Mouse (Mus musculus): ENCODE results near the gene Srsf2. TPM values are rescaled to one million over a fixed set of nuclear protein-coding genes. Genes with fewer than 3 reads are reported as not detected.
"Not testable (repeated sequence)": the region's sequence is repeated elsewhere in the genome, so short reads cannot be mapped to it uniquely, and the experiment has no call there.

Gene Srsf2
- polyA plus RNA-seq, 1 experiment from 2014 or later = 773 TPM

GRCm38 (mm10) chr11:116840748-116841147 lies 12.1 kb downstream of the Srsf2 start:
- Histone ChIP-seq H3K9me3 (replicated peaks) (no peaks in the 10 kb centered on the region), H3K9ac (peak overlapping the region; percentile 45), H3K27me3 (no peaks in the 10 kb centered on the region), H3K4me1 (peaks cover 39% of the 10 kb centered on the region), H3K4me3 (peak overlapping the region; percentile 83), H3K27ac (no peak overlapping the region), H3K36me3 (ENCODE audit: poor library complexity, severe bottlenecking) (peaks cover 54% of the 10 kb centered on the region), H3K4me2 (peak overlapping the region; percentile 89)
- WGBS = 90% methylated on average over 4 of the region's 4 CpGs
- no peak for ATAC-seq

- no peak overlapping the region for H3K9ac ChIP-seq
- no peak overlapping the region for H3K27ac ChIP-seq
- H3K4me1 ChIP-seq = peaks cover 37% of the 10 kb centered on the region
- H3K27me3 ChIP-seq = no peaks in the 10 kb centered on the region
- peaks cover 65% of the 10 kb centered on the region for H3K36me3 ChIP-seq (ENCODE audit: poor library complexity, severe bottlenecking)
- H3K4me2 ChIP-seq = no peak overlapping the region
- ATAC-seq = no peak
- H3K4me3 ChIP-seq = no peak overlapping the region
- H3K9me3 ChIP-seq (replicated peaks) = no peaks in the 10 kb centered on the region
- 82% methylated on average over 7 of the region's 7 CpGs for WGBS
Measured at GRCm38 (mm10) chr11:116839601-116840000, 13.3 kb downstream of the Srsf2 start.

GRCm38 (mm10) chr11:116838936-116839335 lies 14.0 kb downstream of the Srsf2 start:
- WGBS = 91% methylated on average over 14 of the region's 14 CpGs
- Histone ChIP-seq H3K27me3 (no peaks in the 10 kb centered on the region), H3K27ac (no peak overlapping the region), H3K9me3 (replicated peaks) (no peaks in the 10 kb centered on the region), H3K4me2 (no peak overlapping the region), H3K36me3 (ENCODE audit: poor library complexity, severe bottlenecking) (peaks cover 72% of the 10 kb centered on the region), H3K4me3 (no peak overlapping the region), H3K9ac (no peak overlapping the region), H3K4me1 (peaks cover 30% of the 10 kb centered on the region)
- ATAC-seq = no peak

GRCm38 (mm10) chr11:116837441-116837840 lies 15.5 kb downstream of the Srsf2 start:
- Histone ChIP-seq H3K9me3 (replicated peaks) (no peaks in the 10 kb centered on the region), H3K4me3 (no peak overlapping the region), H3K4me2 (no peak overlapping the region), H3K27ac (no peak overlapping the region), H3K9ac (no peak overlapping the region), H3K4me1 (peaks cover 38% of the 10 kb centered on the region), H3K27me3 (no peaks in the 10 kb centered on the region), H3K36me3 (ENCODE audit: poor library complexity, severe bottlenecking) (peaks cover 85% of the 10 kb centered on the region)
- no peak for ATAC-seq
- 94% methylated on average over 10 of the region's 10 CpGs for WGBS

GRCm38 (mm10) chr11:116836283-116836682 lies 16.6 kb downstream of the Srsf2 start:
- no peak overlapping the region for H3K27ac ChIP-seq
- H3K36me3 ChIP-seq (ENCODE audit: poor library complexity, severe bottlenecking) = peaks cover 87% of the 10 kb centered on the region
- 97% methylated on average over 4 of the region's 4 CpGs for WGBS
- no peak overlapping the region for H3K4me3 ChIP-seq
- H3K9me3 ChIP-seq (replicated peaks) = no peaks in the 10 kb centered on the region
- H3K4me1 ChIP-seq = peaks cover 32% of the 10 kb centered on the region
- H3K4me2 ChIP-seq = no peak overlapping the region
- no peak overlapping the region for H3K9ac ChIP-seq
- ATAC-seq = no peak
- no peaks in the 10 kb centered on the region for H3K27me3 ChIP-seq

GRCm38 (mm10) chr11:116834954-116835353 lies 17.9 kb downstream of the Srsf2 start:
- Histone ChIP-seq H3K9me3 (replicated peaks) (no peaks in the 10 kb centered on the region), H3K27me3 (no peaks in the 10 kb centered on the region), H3K9ac (no peak overlapping the region), H3K4me3 (no peak overlapping the region), H3K27ac (no peak overlapping the region), H3K36me3 (ENCODE audit: poor library complexity, severe bottlenecking) (peaks cover 79% of the 10 kb centered on the region), H3K4me2 (no peak overlapping the region), H3K4me1 (peaks cover 18% of the 10 kb centered on the region)
- 95% methylated on average over 1 of the region's 1 CpGs for WGBS
- ATAC-seq = no peak

GRCm38 (mm10) chr11:116832172-116832685 lies 20.7 kb downstream of the Srsf2 start:
- 38% methylated on average over 4 of the region's 4 CpGs for WGBS
- no peaks in the 10 kb centered on the region; the same call in 1 of the 2 replicates for H3K27me3 ChIP-seq
- peaks cover 53% of the 10 kb centered on the region for H3K36me3 ChIP-seq (ENCODE audit: poor library complexity, severe bottlenecking)
- H3K4me1 ChIP-seq = peaks cover 26% of the 10 kb centered on the region
- no peak overlapping the region for H3K9ac ChIP-seq
- H3K27ac ChIP-seq = 0 out of 2 replicates have a peak overlapping the region, but pooled peaks have one; percentile 7
- no peak overlapping the region for H3K4me3 ChIP-seq
- no peak for ATAC-seq
- no peak overlapping the region for H3K4me2 ChIP-seq
- H3K9me3 ChIP-seq (replicated peaks) = no peaks in the 10 kb centered on the region

GRCm38 (mm10) chr11:116827534-116828165 lies 25.2 kb downstream of the Srsf2 start, which contains the start of gene Mxra7:
Mxra7 (minus strand) TSS chr11:116828046.
- under 1% methylated on average over 60 of the region's 71 CpGs for WGBS
- Histone ChIP-seq H3K9me3 (replicated peaks) (no peaks in the 10 kb centered on the region), H3K27ac (peak within 1 kb of the TSS; percentile 49), H3K9ac (peak within 1 kb of the TSS; percentile 73), H3K4me2 (peak within 1 kb of the TSS; percentile 92), H3K4me3 (peak within 1 kb of the TSS; percentile 58), H3K27me3 (no peaks in the 10 kb centered on the region; the same call in 1 of the 2 replicates), H3K4me1 (peaks cover 36% of the 10 kb centered on the region), H3K36me3 (ENCODE audit: poor library complexity, severe bottlenecking) (peaks cover 7% of the 10 kb centered on the region)
- ATAC-seq = peak; percentile 62

- WGBS = 10% methylated on average over 17 of the region's 17 CpGs
- peak overlapping the region; percentile 92 for H3K4me2 ChIP-seq
- H3K4me1 ChIP-seq = peaks cover 31% of the 10 kb centered on the region
- 0 out of 2 replicates have a peak, but pooled peaks cover 6% of the 10 kb centered on the region for H3K36me3 ChIP-seq (ENCODE audit: poor library complexity, severe bottlenecking)
- H3K9me3 ChIP-seq (replicated peaks) = no peaks in the 10 kb centered on the region
- peak overlapping the region; percentile 73 for H3K9ac ChIP-seq
- H3K27ac ChIP-seq = peak overlapping the region; percentile 49
- peak overlapping the region; percentile 58 for H3K4me3 ChIP-seq
- H3K27me3 ChIP-seq = no peaks in the 10 kb centered on the region; the same call in 1 of the 2 replicates
- ATAC-seq = peak; percentile 34; the same call in 1 of the 2 replicates
Measured at GRCm38 (mm10) chr11:116826550-116827504, 26.1 kb downstream of the Srsf2 start.

GRCm38 (mm10) chr11:116825230-116825629 lies 27.7 kb downstream of the Srsf2 start:
- 47% methylated on average over 5 of the region's 5 CpGs for WGBS
- no peaks in the 10 kb centered on the region; the same call in 1 of the 2 replicates for H3K27me3 ChIP-seq
- no peak overlapping the region for H3K27ac ChIP-seq
- peaks cover 39% of the 10 kb centered on the region for H3K4me1 ChIP-seq
- H3K36me3 ChIP-seq (ENCODE audit: poor library complexity, severe bottlenecking) = no peaks in the 10 kb centered on the region
- H3K9ac ChIP-seq = no peak overlapping the region
- H3K4me2 ChIP-seq = 0 out of 2 replicates have a peak overlapping the region, but pooled peaks have one; percentile 5
- H3K4me3 ChIP-seq = no peak overlapping the region
- H3K9me3 ChIP-seq (replicated peaks) = no peaks in the 10 kb centered on the region
- no peak for ATAC-seq

- not testable (repeated sequence) for H3K9ac ChIP-seq; H3K27ac ChIP-seq; H3K36me3 ChIP-seq (ENCODE audit: poor library complexity, severe bottlenecking); H3K4me3 ChIP-seq; H3K9me3 ChIP-seq (replicated peaks); ATAC-seq; H3K4me2 ChIP-seq; H3K27me3 ChIP-seq
- 94% methylated on average over 10 of the region's 10 CpGs for WGBS
- peaks cover 39% of the 10 kb centered on the region for H3K4me1 ChIP-seq
Measured at GRCm38 (mm10) chr11:116823885-116824284, 29.0 kb downstream of the Srsf2 start.

GRCm38 (mm10) chr11:116823255-116823654 lies 29.6 kb downstream of the Srsf2 start:
- H3K36me3 ChIP-seq (ENCODE audit: poor library complexity, severe bottlenecking) = no peaks in the 10 kb centered on the region
- WGBS = 97% methylated on average over 2 of the region's 2 CpGs
- ATAC-seq = no peak
- no peaks in the 10 kb centered on the region for H3K27me3 ChIP-seq
- no peak overlapping the region for H3K27ac ChIP-seq
- H3K9ac ChIP-seq = no peak overlapping the region
- no peak overlapping the region for H3K4me2 ChIP-seq
- H3K9me3 ChIP-seq (replicated peaks) = no peaks in the 10 kb centered on the region
- H3K4me1 ChIP-seq = peaks cover 34% of the 10 kb centered on the region
- no peak overlapping the region for H3K4me3 ChIP-seq
